Comparison of ENCODE assay signal across 8 mouse cellular contexts in genomic region chr2:165364334-165365091, GRCm38 (mm10). TPM values are rescaled to one million over a fixed set of nuclear protein-coding genes. Genes with fewer than 3 reads are reported as not detected.
DNase-seq lines count a peak whose midpoint lies in the region; ATAC-seq and TF ChIP-seq lines count a peak whose summit lies in the region.

No protein-coding gene starts in this region.

- no peak overlapping the region for H3K4me3 ChIP-seq in thymus, adult 2 months (ENCODE audit: control insufficient read depth, insufficient read depth, low read length)
- H3K4me3 ChIP-seq in forebrain, embryonic 12.5 days (replicated peaks), result no peak overlapping the region
- H3K4me3 ChIP-seq in hindbrain, embryonic 16.5 days (ENCODE audit: low read length), result no peak overlapping the region

- H3K9me3 ChIP-seq in forebrain, embryonic 12.5 days, result no peaks in the 10 kb centered on the region
- no peaks in the 10 kb centered on the region for H3K9me3 ChIP-seq in hindbrain, embryonic 16.5 days (ENCODE audit: control insufficient read depth, low read length)

- peak; percentile 95 for TF ChIP-seq CTCF in thymus, adult 2 months (IDR thresholded peaks at IDR 0.05; ENCODE audit: borderline replicate concordance, control insufficient read depth, extremely low read depth, insufficient read depth, low read length, poor library complexity)

- no peak overlapping the region for H3K9ac ChIP-seq in forebrain, embryonic 12.5 days
- peak overlapping the region; percentile 28; the same call in 1 of the 2 replicates for H3K9ac ChIP-seq in hindbrain, embryonic 16.5 days (ENCODE audit: low read depth, low read length)

- H3K27me3 ChIP-seq in thymus, adult 2 months (ENCODE audit: control insufficient read depth, insufficient read depth, low read length), result peaks cover 6% of the 10 kb centered on the region
- H3K27me3 ChIP-seq in forebrain, embryonic 12.5 days, result peaks cover 19% of the 10 kb centered on the region
- no peaks in the 10 kb centered on the region for H3K27me3 ChIP-seq in hindbrain, embryonic 16.5 days (replicated peaks; ENCODE audit: control insufficient read depth, insufficient read depth, low read length)

- peak; percentile 76; the same call in 1 of the 2 replicates for ATAC-seq in cerebellum, adult (ENCODE audit: insufficient number of reproducible peaks, low FRiP score, low TSS enrichment)
- no peak for ATAC-seq in forebrain, embryonic 12.5 days (ENCODE audit: low FRiP score)
- ATAC-seq in hindbrain, embryonic 16.5 days, result no peak; the same call in 1 of the 2 replicates

- DNase-seq in thymus, adult 2 months, result peak; percentile 39
- no peak for DNase-seq in thymus, adult 18-20 months
- peak; percentile 56 for DNase-seq in liver
- peak; percentile 63 for DNase-seq in neural tube, embryonic 10.5 days (ENCODE audit: extremely low spot score, low spot score)
- DNase-seq in thymus, postnatal 4 days, result peak; percentile 83

- no peak overlapping the region for H3K27ac ChIP-seq in thymus, adult 2 months (ENCODE audit: control insufficient read depth, insufficient read depth, low read length)
- no peak overlapping the region for H3K27ac ChIP-seq in forebrain, embryonic 12.5 days
- H3K27ac ChIP-seq in hindbrain, embryonic 16.5 days (ENCODE audit: low read depth, low read length), result no peak overlapping the region

- WGBS in thymus, adult 2 months, result 14% methylated on average over 21 of the region's 21 CpGs
- 15% methylated on average over 21 of the region's 21 CpGs for WGBS in forebrain, embryonic 12.5 days
- WGBS in hindbrain, embryonic 16.5 days, result 14% methylated on average over 21 of the region's 21 CpGs

- H3K4me1 ChIP-seq in thymus, adult 2 months (replicated peaks; ENCODE audit: control insufficient read depth, insufficient read depth, low read length), result 0 out of 2 replicates have a peak, but pooled peaks cover 4% of the 10 kb centered on the region
- H3K4me1 ChIP-seq in forebrain, embryonic 12.5 days, result peaks cover 36% of the 10 kb centered on the region
- H3K4me1 ChIP-seq in hindbrain, embryonic 16.5 days (ENCODE audit: control insufficient read depth, insufficient read depth, low read depth, low read length), result peaks cover 5% of the 10 kb centered on the region

- H3K4me2 ChIP-seq in forebrain, embryonic 12.5 days, result peak overlapping the region; percentile 31
- peak overlapping the region; percentile 42 for H3K4me2 ChIP-seq in hindbrain, embryonic 16.5 days (ENCODE audit: low read length)

- no peaks in the 10 kb centered on the region for H3K36me3 ChIP-seq in thymus, adult 2 months (ENCODE audit: control insufficient read depth, insufficient read depth, low read length)
- H3K36me3 ChIP-seq in forebrain, embryonic 12.5 days (replicated peaks), result no peaks in the 10 kb centered on the region
- H3K36me3 ChIP-seq in hindbrain, embryonic 16.5 days (ENCODE audit: control insufficient read depth, insufficient read depth, low read length), result no peaks in the 10 kb centered on the region

- no peak for TF ChIP-seq POLR2A in thymus, adult 2 months (IDR thresholded peaks at IDR 0.05; ENCODE audit: control insufficient read depth, extremely low read depth, insufficient read depth, low read length, poor library complexity)

RNA-seq across cellular contexts. Expression of gene Zfp663, which starts 4.0 kb away (rescaled TPM):
- polyA plus RNA-seq in thymus, adult 2 months (2012; rRNA removed), result not detected in 2 replicates
- 6.8 and 6.9 TPM in 2 replicates for polyA plus RNA-seq in forebrain, embryonic 12.5 days (2016; fragmentation: Nextera tagmentation; extraction: Ambion mirVana)
- 4.5 and 5.5 TPM in 2 replicates for polyA plus RNA-seq in hindbrain, embryonic 16.5 days (2015; fragmentation: Nextera tagmentation; extraction: Ambion mirVana)

RNA-seq across cellular contexts. Expression of gene Zfp334, which starts 23.5 kb away (rescaled TPM):
- 0.23 and 0.31 TPM in 2 replicates for polyA plus RNA-seq in thymus, adult 2 months (2012; rRNA removed)
- polyA plus RNA-seq in forebrain, embryonic 12.5 days (2016; fragmentation: Nextera tagmentation; extraction: Ambion mirVana), result 22.9 and 24.0 TPM in 2 replicates
- polyA plus RNA-seq in hindbrain, embryonic 16.5 days (2015; fragmentation: Nextera tagmentation; extraction: Ambion mirVana), result 6.8 and 9.0 TPM in 2 replicates

RNA-seq across cellular contexts. Expression of gene Ocstamp, which starts 35.7 kb away (rescaled TPM):
- 0.37 and 0.44 TPM in 2 replicates for polyA plus RNA-seq in thymus, adult 2 months (2012; rRNA removed)
- 0.06 TPM in 1 of 2 replicates, not detected in the other for polyA plus RNA-seq in forebrain, embryonic 12.5 days (2016; fragmentation: Nextera tagmentation; extraction: Ambion mirVana)
- polyA plus RNA-seq in hindbrain, embryonic 16.5 days (2015; fragmentation: Nextera tagmentation; extraction: Ambion mirVana), result 0.04 and 0.05 TPM in 2 replicates

RNA-seq across cellular contexts. Expression of gene Elmo2, which starts 38.2 kb away (rescaled TPM):
- polyA plus RNA-seq in thymus, adult 2 months (2012; rRNA removed), result 95.0 and 106 TPM in 2 replicates
- polyA plus RNA-seq in forebrain, embryonic 12.5 days (2016; fragmentation: Nextera tagmentation; extraction: Ambion mirVana), result 94.6 and 99.7 TPM in 2 replicates
- polyA plus RNA-seq in hindbrain, embryonic 16.5 days (2015; fragmentation: Nextera tagmentation; extraction: Ambion mirVana), result 96.2 and 115 TPM in 2 replicates

Comparison
In these comparisons a context has a peak if more than half of its experiments do, and no peak if none do; other contexts are left out.
1. DNase-seq: peak in thymus, adult 2 months (single experiment), liver (single experiment), neural tube, embryonic 10.5 days (single experiment) and thymus, postnatal 4 days (single experiment); none in thymus, adult 18-20 months (0 of 2).